Mouse (Mus musculus): ENCODE measurements around the gene Cadm3.

Gene Cadm3

GRCm38 (mm10) chr1:173367356-173368046 is at the start of gene Cadm3:
Cadm3 (minus strand) TSS chr1:173367695.
- DNase-seq (ENCODE audit: extremely low read depth, low read depth, low spot score): no peak

DNA sequence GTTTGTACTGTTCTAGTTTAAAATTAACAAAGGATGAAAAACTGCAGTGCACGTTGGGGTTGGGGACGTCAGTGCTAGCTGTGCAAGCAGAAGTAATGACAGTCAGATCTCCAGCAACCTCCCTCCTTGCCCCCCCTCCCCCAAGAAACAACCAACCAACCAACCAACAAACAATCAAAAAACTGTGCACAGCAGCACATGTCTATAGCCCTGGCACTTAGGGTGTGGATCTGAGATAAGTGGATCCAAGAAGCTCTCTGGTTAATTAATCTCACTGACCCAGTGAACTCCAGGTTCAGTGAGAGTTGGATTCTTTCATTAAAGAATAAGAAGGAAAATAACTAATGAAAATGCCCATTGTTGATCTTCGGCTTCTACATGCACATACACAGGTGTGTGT is 47.1 kb upstream of the Cadm3 start:
- DNase-seq (ENCODE audit: extremely low read depth, low read depth, low spot score): no peak

GRCm38 (mm10) chr1:173411863-173412262 is 44.4 kb upstream of the Cadm3 start:
- no peak for DNase-seq (ENCODE audit: extremely low read depth, low read depth, low spot score)

DNA sequence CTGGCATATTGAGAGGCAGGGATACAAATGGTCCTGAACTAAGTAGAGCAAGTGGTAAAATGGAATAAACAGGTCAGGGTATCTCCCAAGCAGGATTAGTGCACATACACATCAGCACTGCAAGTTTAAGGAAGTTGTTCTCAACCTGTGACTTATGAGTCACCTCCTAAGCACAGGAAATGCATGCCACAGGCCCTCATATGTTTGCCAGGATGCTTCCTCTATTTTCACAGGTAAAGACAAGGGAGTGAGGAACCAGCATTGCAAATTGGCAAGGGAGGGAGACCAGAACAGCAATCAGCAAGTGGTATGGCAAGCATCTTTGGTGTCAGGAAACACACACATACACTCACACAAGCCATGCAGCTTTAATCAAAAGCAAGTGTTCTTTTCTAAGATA is 41.6 kb upstream of the Cadm3 start:
- no peak for DNase-seq (ENCODE audit: extremely low read depth, low read depth, low spot score)

DNA sequence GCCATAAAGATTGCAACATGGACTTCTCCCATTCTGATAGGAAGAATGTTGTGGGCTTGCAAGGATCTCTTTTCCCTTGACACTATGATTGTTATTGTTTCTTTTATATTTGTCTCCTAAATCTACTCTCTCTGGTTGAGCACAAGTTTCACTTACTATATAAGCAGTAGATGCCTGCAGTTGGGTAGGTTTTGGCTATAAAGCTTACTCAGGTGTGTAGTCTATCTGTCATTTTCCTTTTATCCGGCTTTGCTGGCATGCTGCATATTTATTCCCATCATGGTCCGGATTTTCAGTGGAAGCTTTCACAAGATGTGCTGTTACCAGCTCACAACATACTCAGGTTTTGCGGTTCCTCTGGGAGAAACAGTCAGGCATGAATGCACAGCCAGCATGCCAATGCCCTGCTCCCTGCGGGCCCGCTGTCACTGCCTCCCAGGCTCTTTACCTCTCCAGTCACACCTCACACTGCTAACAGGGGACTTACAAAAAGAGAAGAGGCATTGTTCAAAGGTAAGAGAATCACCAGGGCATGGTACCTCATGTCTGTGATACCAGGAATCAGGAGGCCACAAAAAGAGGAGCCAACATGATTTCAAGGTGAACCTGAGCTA is 37.3 kb upstream of the Cadm3 start:
- DNase-seq (ENCODE audit: extremely low read depth, low read depth, low spot score): no peak

GRCm38 (mm10) chr1:173398323-173398970 is 31.0 kb upstream of the Cadm3 start:
- DNase-seq (ENCODE audit: extremely low read depth, low read depth, low spot score): no peak

DNA sequence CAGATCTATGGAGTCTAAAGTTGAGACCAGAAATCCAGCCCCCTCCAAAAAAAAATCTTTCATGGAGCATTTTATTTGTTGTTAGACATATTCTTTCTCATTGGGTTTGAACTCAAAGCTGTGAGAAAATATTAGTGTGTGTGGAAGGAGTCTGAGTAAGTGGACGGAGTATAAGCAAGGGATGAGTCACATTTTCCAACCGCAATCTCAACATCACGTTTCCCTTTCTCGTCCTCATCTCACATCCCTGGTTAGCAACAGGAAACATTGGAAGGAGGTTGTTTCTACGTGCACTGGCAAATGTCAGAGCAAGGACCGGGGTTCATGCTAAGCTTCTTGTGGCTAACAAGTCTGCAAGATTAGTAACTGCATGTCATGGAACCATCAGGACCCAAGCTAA is 24.3 kb upstream of the Cadm3 start:
- no peak for DNase-seq (ENCODE audit: extremely low read depth, low read depth, low spot score)

GRCm38 (mm10) chr1:173389901-173390401 is 22.5 kb upstream of the Cadm3 start:
- no peak for DNase-seq (ENCODE audit: extremely low read depth, low read depth, low spot score)

- DNase-seq (ENCODE audit: extremely low read depth, low read depth, low spot score): no peak
Observed at GRCm38 (mm10) chr1:173389431-173389830, 21.9 kb upstream of the Cadm3 start.

DNA sequence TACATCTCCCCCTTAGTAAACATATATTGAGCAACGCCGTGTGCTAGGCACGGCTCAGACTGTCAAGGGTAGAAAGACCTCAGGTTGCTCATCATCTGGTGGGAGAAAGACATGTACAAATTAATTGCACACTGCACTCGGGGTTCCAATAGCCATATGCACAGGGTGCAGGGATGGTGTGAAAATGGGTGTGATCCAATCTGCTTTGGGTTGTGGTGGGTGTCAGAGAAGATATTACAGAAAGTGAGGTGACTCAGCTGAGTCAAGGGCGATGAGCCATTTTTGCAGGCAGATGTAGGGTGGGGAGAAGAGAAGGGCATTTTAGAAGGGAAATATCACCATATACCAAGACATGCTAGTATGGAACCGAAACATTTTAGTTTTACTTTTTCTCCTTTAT is 13.9 kb upstream of the Cadm3 start:
- no peak for DNase-seq (ENCODE audit: extremely low read depth, low read depth, low spot score)

GRCm38 (mm10) chr1:173377380-173378112 is 10.1 kb upstream of the Cadm3 start:
- no peak for DNase-seq (ENCODE audit: extremely low read depth, low read depth, low spot score)

- no peak for DNase-seq (ENCODE audit: extremely low read depth, low read depth, low spot score)
Observed at GRCm38 (mm10) chr1:173374020-173374419, 6.5 kb upstream of the Cadm3 start.

GRCm38 (mm10) chr1:173371586-173371985 is 4.1 kb upstream of the Cadm3 start:
- no peak for DNase-seq (ENCODE audit: extremely low read depth, low read depth, low spot score)

GRCm38 (mm10) chr1:173370456-173370855 is 3.0 kb upstream of the Cadm3 start:
- DNase-seq (ENCODE audit: extremely low read depth, low read depth, low spot score): no peak

DNA sequence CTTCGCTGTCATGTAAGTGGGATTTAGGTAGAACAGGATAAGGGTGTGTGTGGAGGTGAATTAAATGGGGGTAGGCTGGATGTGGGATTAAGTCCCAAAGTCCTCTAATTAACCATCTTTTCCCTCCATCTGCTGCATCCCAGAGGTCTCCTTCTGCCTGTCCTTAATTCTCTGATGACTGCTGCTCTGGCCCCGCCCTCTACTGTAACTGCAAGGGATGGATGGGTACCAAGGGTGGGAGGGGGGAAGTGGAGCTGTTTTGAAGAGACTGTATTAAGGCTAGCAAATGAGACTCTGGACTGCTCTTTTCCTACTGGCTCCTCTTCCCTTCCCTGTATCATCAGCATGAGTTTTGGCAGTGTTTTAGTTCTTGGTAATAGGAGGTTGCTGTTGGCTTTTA is 2.1 kb upstream of the Cadm3 start:
- no peak for DNase-seq (ENCODE audit: extremely low read depth, low read depth, low spot score)

DNA sequence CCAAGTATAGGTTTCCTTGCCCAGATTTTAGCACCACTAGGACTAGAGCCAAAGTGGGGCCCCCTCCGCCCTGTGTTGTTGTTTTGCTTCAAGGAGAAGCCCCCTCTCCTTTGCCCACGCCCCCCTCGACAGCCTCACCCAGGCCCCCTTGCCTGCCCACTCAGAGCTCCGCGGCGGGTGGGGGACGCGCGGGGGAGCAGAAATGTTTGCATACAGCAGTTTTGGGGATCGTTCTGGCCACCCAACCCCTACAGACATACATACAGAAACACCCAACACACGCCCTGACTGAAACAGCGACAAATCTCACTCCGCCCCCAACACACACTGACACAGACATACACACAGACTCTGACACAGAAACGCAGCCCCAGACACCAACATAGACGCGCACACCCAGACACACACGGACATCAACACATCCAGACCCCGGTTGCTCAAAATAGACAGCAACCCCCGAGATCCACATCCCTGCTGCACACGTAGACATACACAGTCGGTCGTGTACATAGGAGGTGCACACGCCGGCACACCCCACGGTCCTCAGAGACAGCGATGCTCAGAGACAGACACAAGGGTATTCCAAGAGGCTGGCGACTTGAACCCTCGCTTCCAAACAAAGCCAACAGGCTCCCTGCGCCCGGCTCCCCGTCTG is 667 bp downstream of the Cadm3 start:
- DNase-seq (ENCODE audit: extremely low read depth, low read depth, low spot score): no peak

DNA sequence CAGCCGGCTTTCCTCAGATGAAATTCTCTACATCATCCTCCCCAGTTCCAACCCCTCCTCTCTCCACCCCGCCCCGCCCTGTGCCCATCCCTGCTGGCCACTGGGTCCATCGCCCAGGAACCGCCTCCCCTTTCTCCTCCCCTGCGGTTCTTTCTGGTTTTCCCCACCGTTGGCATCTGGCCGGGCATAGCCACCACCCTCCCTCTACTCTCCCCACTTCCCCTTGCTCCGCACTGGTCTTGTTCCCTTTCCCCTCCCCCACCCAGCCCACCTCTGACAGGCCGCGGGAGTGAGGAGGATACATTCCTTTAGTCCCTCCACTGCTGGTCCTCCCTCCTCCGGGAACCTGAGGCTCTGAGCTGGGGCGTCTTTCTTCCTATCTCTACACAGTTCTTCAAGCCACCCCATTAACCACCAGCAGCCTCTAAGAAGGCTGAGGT is 1.5 kb downstream of the Cadm3 start:
- DNase-seq (ENCODE audit: extremely low read depth, low read depth, low spot score): no peak

DNA sequence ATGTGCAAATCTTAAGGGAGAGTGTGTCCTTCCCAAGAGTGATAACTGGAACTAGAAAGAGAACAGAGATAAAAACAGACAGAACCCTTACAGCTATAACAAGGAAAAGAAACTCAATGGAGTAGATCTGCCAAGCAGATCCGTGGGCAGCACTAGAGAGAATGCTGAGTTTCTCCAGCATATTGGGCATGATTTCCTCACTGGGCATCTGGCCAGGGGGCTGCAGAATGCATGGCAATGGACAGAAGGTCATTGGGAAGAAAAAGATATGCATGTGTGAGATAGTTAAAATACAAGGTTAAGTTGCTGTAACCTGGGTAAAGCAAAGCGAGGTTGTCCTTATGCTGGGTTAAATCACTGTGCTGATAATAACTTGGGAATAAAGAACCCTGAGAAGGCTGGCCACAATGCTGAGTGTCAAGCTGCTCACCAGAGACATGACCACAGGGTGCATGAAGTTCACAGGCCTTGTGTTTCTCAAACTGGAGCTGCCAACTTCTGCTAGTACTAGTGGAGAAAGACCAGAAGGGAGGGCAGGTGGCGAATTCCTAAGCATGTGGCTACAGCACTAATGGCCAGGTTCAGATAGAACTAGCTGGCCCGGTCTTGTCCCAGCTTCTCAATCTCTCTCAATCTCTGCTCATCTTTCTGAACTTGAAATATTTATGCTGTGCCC is 3.2 kb downstream of the Cadm3 start:
- DNase-seq (ENCODE audit: extremely low read depth, low read depth, low spot score): no peak

- DNase-seq (ENCODE audit: extremely low read depth, low read depth, low spot score): no peak
Observed at GRCm38 (mm10) chr1:173363436-173363835, 4.1 kb downstream of the Cadm3 start.

- no peak for DNase-seq (ENCODE audit: extremely low read depth, low read depth, low spot score)
Observed at GRCm38 (mm10) chr1:173361651-173362050, 5.8 kb downstream of the Cadm3 start.

All from fat pad, adult 2 months (tissue).